8 mouse cellular contexts compared by ENCODE assay signal in the genomic region with DNA sequence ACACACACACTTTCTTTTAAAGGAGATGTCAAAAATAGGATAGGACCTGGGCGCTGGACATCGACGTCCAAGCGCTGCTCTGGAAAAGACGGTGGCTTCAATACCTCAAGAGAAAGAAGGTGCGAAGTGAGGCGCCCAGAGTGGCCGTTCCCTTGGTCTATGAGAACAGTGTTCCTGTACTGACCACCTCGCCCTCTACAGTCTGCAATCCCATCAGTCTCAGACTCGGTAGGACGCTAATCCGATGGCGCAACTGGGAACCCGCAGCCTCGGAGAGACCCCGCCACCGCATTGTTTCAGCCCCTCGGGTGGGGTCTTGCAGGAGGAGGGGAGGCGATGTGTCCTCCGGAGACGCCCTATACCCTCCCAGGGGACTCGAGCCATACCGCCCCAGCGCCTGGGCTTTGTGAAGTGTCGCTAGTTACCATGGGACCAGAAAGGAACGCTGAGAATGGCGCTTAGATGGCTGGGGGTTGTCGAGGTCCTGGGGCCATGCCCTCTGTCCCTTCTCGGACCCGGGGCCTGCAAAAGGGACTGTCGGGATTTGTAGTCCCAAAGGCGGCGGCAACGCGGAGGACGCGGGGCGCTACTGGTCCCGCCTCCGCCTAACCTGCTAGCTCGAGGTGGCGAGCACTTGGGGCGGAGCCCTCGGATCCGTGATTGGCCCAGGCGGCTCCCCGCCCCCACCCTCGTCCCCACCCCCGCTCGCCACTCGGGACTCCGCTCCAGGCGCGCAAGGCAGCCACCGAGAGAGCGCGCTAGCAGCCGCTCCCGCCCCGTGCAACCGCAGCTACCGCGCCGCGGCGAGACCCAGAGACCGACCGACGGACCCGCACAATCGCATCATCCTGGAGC. TPM values are rescaled to one million over a fixed set of nuclear protein-coding genes. Genes with fewer than 3 reads are reported as not detected.
DNase-seq lines count a peak whose midpoint lies in the region; ATAC-seq lines count a peak whose summit lies in the region.

Gene Dpysl5, plus strand, starts transcription at position 418 of the 855 bp plus-strand sequence.

- intact Hi-C loops in left cerebral cortex, postnatal 25 days (cut with DNase I): no loop called here

- under 1% methylated on average over 71 of the region's 71 CpGs for WGBS in embryonic facial prominence, embryonic 10.5 days
- WGBS in intestine, embryonic 16.5 days: under 1% methylated on average over 71 of the region's 71 CpGs

- peak within 1 kb of the TSS; percentile 66 for H3K4me3 ChIP-seq in embryonic facial prominence, embryonic 10.5 days
- peak within 1 kb of the TSS; percentile 53 for H3K4me3 ChIP-seq in intestine, embryonic 16.5 days (ENCODE audit: low read length)

- H3K9ac ChIP-seq in intestine, embryonic 16.5 days (ENCODE audit: low read depth, low read length): peak within 1 kb of the TSS; percentile 58

- H3K4me2 ChIP-seq in intestine, embryonic 16.5 days (ENCODE audit: low read depth, low read length): peak within 1 kb of the TSS; percentile 96

- peak within 1 kb of the TSS; percentile 86 for H3K27ac ChIP-seq in embryonic facial prominence, embryonic 10.5 days (replicated peaks)
- no peak within 1 kb of the TSS for H3K27ac ChIP-seq in intestine, embryonic 16.5 days (ENCODE audit: low read length)

- peak in 1 of 2 experiments; percentile 18 for DNase-seq in adrenal gland, postnatal 4 days (ENCODE audit: low spot score in 2 of 2)
- DNase-seq in embryonic facial prominence, embryonic 10.5 days (ENCODE audit: low spot score): peak; percentile 91
- peak; percentile 25 to 65 for DNase-seq in gastrocnemius, postnatal 4 days (ENCODE audit: low spot score in 2 of 2)
- DNase-seq in left cerebral cortex, postnatal 25 days (ENCODE audit: low spot score in 2 of 2): peak; percentile 80 to 82
- DNase-seq in right cerebral cortex, postnatal 14 days: peak; percentile 83
- peak; percentile 87 for DNase-seq in yolk sac, embryonic 10.5 days (ENCODE audit: low spot score)

- H3K4me1 ChIP-seq in embryonic facial prominence, embryonic 10.5 days: peaks cover 42% of the 10 kb centered on the region
- H3K4me1 ChIP-seq in intestine, embryonic 16.5 days (ENCODE audit: control insufficient read depth, insufficient read depth, low read length): peaks cover 18% of the 10 kb centered on the region

- H3K36me3 ChIP-seq in embryonic facial prominence, embryonic 10.5 days (replicated peaks): no peaks in the 10 kb centered on the region
- H3K36me3 ChIP-seq in intestine, embryonic 16.5 days (ENCODE audit: control insufficient read depth, insufficient read depth, low read length): no peaks in the 10 kb centered on the region

- no peaks in the 10 kb centered on the region for H3K9me3 ChIP-seq in embryonic facial prominence, embryonic 10.5 days
- H3K9me3 ChIP-seq in intestine, embryonic 16.5 days (ENCODE audit: control insufficient read depth, low read length): no peaks in the 10 kb centered on the region

- H3K27me3 ChIP-seq in embryonic facial prominence, embryonic 10.5 days (replicated peaks; ENCODE audit: low read depth, poor library complexity, severe bottlenecking): peaks cover 91% of the 10 kb centered on the region
- peaks cover 37% of the 10 kb centered on the region for H3K27me3 ChIP-seq in intestine, embryonic 16.5 days (replicated peaks; ENCODE audit: control insufficient read depth, insufficient read depth, low read length)

- peak; percentile 95 for ATAC-seq in intestine, embryonic 16.5 days
- ATAC-seq in megakaryocyte-erythroid progenitor cell, adult 5-6 weeks (replicated peaks; ENCODE audit: low FRiP score, low TSS enrichment, poor library complexity, severe bottlenecking): peak; percentile 71

RNA-seq across cellular contexts. Expression of gene Dpysl5, which starts in this region (rescaled TPM):
- 10 to 100 TPM; 10.8 to 16.0 TPM for total RNA-seq in adrenal gland, postnatal 4 days (2021)
- polyA plus RNA-seq in embryonic facial prominence, embryonic 10.5 days (2016; fragmentation: Nextera tagmentation; extraction: Ambion mirVana): 32.8 and 39.6 TPM in 2 replicates
- 1 to 10 TPM; 5.6 to 7.4 TPM for total RNA-seq in gastrocnemius, postnatal 4 days (2021)
- polyA plus RNA-seq in intestine, embryonic 16.5 days (2015; fragmentation: Nextera tagmentation; extraction: Ambion mirVana): 5.7 and 6.1 TPM in 2 replicates
- total RNA-seq in left cerebral cortex, postnatal 25 days (2021): 10 to 100 TPM; 27.7 to 31.5 TPM
- total RNA-seq in megakaryocyte-erythroid progenitor cell, adult 5-6 weeks (2014; fragmentation: Nextera tagmentation): not detected in 2 replicates
- total RNA-seq in megakaryocyte-erythroid progenitor cell, adult 5-6 weeks (2017): not detected in 2 replicates

Comparison
In these comparisons a context has a peak if more than half of its experiments do, and no peak if none do; other contexts are left out.
1. RNA of gene Dpysl5 (total RNA-seq): 27.7 to 31.5 TPM in left cerebral cortex, postnatal 25 days, 10.8 to 16.0 TPM in adrenal gland, postnatal 4 days and 5.6 to 7.4 TPM in gastrocnemius, postnatal 4 days; not detected in megakaryocyte-erythroid progenitor cell, adult 5-6 weeks; every median in the first group is over 4 times any median in the second.
2. Peak in ATAC-seq in megakaryocyte-erythroid progenitor cell, adult 5-6 weeks; RNA of the gene not detected or under 1 TPM.